ENCODE assay signal across 8 mouse cellular contexts in genomic region chr19:44284025-44284695, GRCm38 (mm10). TPM values are rescaled to one million over a fixed set of nuclear protein-coding genes. Genes with fewer than 3 reads are reported as not detected.
DNase-seq lines count a peak whose midpoint lies in the region; ATAC-seq and TF ChIP-seq lines count a peak whose summit lies in the region.

No protein-coding gene starts in this region.

- peak; percentile 74 for TF ChIP-seq POLR2A in heart, adult 2 months (IDR thresholded peaks at IDR 0.05; ENCODE audit: insufficient read depth, low read depth, low read length)
- peak; percentile 17 for TF ChIP-seq POLR2A in kidney, adult 2 months (IDR thresholded peaks at IDR 0.05; ENCODE audit: low read depth, low read length)

- peak overlapping the region; percentile 69 for H3K9ac ChIP-seq in embryonic facial prominence, embryonic 13.5 days
- H3K9ac ChIP-seq in heart, adult 2 months (ENCODE audit: low read depth, low read length) = peak overlapping the region; percentile 67
- peak overlapping the region; percentile 38 for H3K9ac ChIP-seq in limb, embryonic 12.5 days (replicated peaks)
- peak overlapping the region; percentile 63; the same call in 1 of the 2 replicates for H3K9ac ChIP-seq in midbrain, embryonic 14.5 days (replicated peaks; ENCODE audit: low read length)

- peak overlapping the region; percentile 49 for H3K4me3 ChIP-seq in embryonic facial prominence, embryonic 13.5 days
- H3K4me3 ChIP-seq in heart, adult 2 months = peak overlapping the region; percentile 57
- H3K4me3 ChIP-seq in kidney, adult 2 months (ENCODE audit: insufficient read depth, low read depth, low read length) = peak overlapping the region; percentile 43
- H3K4me3 ChIP-seq in limb, embryonic 12.5 days (replicated peaks) = peak overlapping the region; percentile 38
- H3K4me3 ChIP-seq in midbrain, embryonic 14.5 days (replicated peaks; ENCODE audit: low read depth, low read length) = peak overlapping the region; percentile 47

- TF ChIP-seq EP300 in heart, adult 2 months (IDR thresholded peaks at IDR 0.05; ENCODE audit: insufficient read depth, low read depth, low read length) = 0 out of 2 replicates have a peak, but pooled peaks have one; percentile 26

- DNase-seq in 3T3-L1 (ENCODE audit: low read depth, low spot score) = peak; percentile 88
- peak; percentile 74 to 85 for DNase-seq in adrenal gland, postnatal 4 days (ENCODE audit: low spot score in 2 of 2)
- DNase-seq in heart, adult 2 months = peak; percentile 84 to 94
- DNase-seq in kidney, adult 2 months = peak; percentile 94
- peak; percentile 97 for DNase-seq in midbrain, embryonic 14.5 days
- DNase-seq in spleen, adult 12 weeks (ENCODE audit: low spot score) = peak; percentile 73

- H3K9me3 ChIP-seq in embryonic facial prominence, embryonic 13.5 days = no peaks in the 10 kb centered on the region
- no peaks in the 10 kb centered on the region for H3K9me3 ChIP-seq in limb, embryonic 12.5 days
- no peaks in the 10 kb centered on the region for H3K9me3 ChIP-seq in midbrain, embryonic 14.5 days (ENCODE audit: control insufficient read depth, low read length)

- no peaks in the 10 kb centered on the region for H3K27me3 ChIP-seq in embryonic facial prominence, embryonic 13.5 days
- no peaks in the 10 kb centered on the region for H3K27me3 ChIP-seq in heart, adult 2 months (ENCODE audit: control insufficient read depth, insufficient read depth, low read length)
- no peaks in the 10 kb centered on the region for H3K27me3 ChIP-seq in kidney, adult 2 months (replicated peaks; ENCODE audit: control insufficient read depth, insufficient read depth, low read length)
- no peaks in the 10 kb centered on the region for H3K27me3 ChIP-seq in limb, embryonic 12.5 days
- H3K27me3 ChIP-seq in midbrain, embryonic 14.5 days (ENCODE audit: control insufficient read depth, insufficient read depth, low read length) = no peaks in the 10 kb centered on the region

- no peak for TF ChIP-seq CTCF in heart, adult 2 months (IDR thresholded peaks at IDR 0.05)
- no peak for TF ChIP-seq CTCF in kidney, adult 2 months (conservative IDR thresholded peaks at IDR 0.05; ENCODE audit: insufficient read depth, insufficient read length, low read depth, low read length)

- peak overlapping the region; percentile 99 for H3K27ac ChIP-seq in embryonic facial prominence, embryonic 13.5 days
- H3K27ac ChIP-seq in heart, adult 2 months = peak overlapping the region; percentile 69
- H3K27ac ChIP-seq in kidney, adult 2 months (ENCODE audit: insufficient read depth, low read depth, low read length) = peak overlapping the region; percentile 94
- peak overlapping the region; percentile 97 for H3K27ac ChIP-seq in limb, embryonic 12.5 days
- H3K27ac ChIP-seq in midbrain, embryonic 14.5 days (replicated peaks; ENCODE audit: low read depth, low read length) = peak overlapping the region; percentile 92

- no peaks in the 10 kb centered on the region for H3K79me2 ChIP-seq in heart, adult 2 months (replicated peaks; ENCODE audit: control insufficient read depth, insufficient read depth, low read length)

- under 1% methylated on average over 38 of the region's 38 CpGs for WGBS in embryonic facial prominence, embryonic 13.5 days
- 1% methylated on average over 38 of the region's 38 CpGs for WGBS in heart, adult 2 months
- under 1% methylated on average over 38 of the region's 38 CpGs for WGBS in kidney, adult 2 months
- WGBS in limb, embryonic 12.5 days = under 1% methylated on average over 32 of the region's 38 CpGs
- WGBS in midbrain, embryonic 14.5 days = under 1% methylated on average over 38 of the region's 38 CpGs

- H3K36me3 ChIP-seq in embryonic facial prominence, embryonic 13.5 days = no peaks in the 10 kb centered on the region
- H3K36me3 ChIP-seq in heart, adult 2 months (ENCODE audit: control insufficient read depth, insufficient read depth, low read length) = peaks cover 3% of the 10 kb centered on the region
- H3K36me3 ChIP-seq in kidney, adult 2 months (ENCODE audit: control insufficient read depth, insufficient read depth, low read length) = no peaks in the 10 kb centered on the region
- no peaks in the 10 kb centered on the region for H3K36me3 ChIP-seq in limb, embryonic 12.5 days
- H3K36me3 ChIP-seq in midbrain, embryonic 14.5 days (ENCODE audit: control insufficient read depth, insufficient read depth, low read length) = no peaks in the 10 kb centered on the region

- peaks cover 47% of the 10 kb centered on the region for H3K4me1 ChIP-seq in embryonic facial prominence, embryonic 13.5 days
- H3K4me1 ChIP-seq in heart, adult 2 months (ENCODE audit: control insufficient read depth, insufficient read depth, low read length) = peaks cover 8% of the 10 kb centered on the region
- H3K4me1 ChIP-seq in kidney, adult 2 months (ENCODE audit: control insufficient read depth, insufficient read depth, low read length) = peaks cover 13% of the 10 kb centered on the region; the same call in 1 of the 2 replicates
- peaks cover 48% of the 10 kb centered on the region for H3K4me1 ChIP-seq in limb, embryonic 12.5 days (replicated peaks)
- peaks cover 42% of the 10 kb centered on the region for H3K4me1 ChIP-seq in midbrain, embryonic 14.5 days (ENCODE audit: control insufficient read depth, insufficient read depth, low read length)

- peak overlapping the region; percentile 87 for H3K4me2 ChIP-seq in embryonic facial prominence, embryonic 13.5 days
- peak overlapping the region; percentile 61 for H3K4me2 ChIP-seq in limb, embryonic 12.5 days
- H3K4me2 ChIP-seq in midbrain, embryonic 14.5 days (ENCODE audit: low read length) = peak overlapping the region; percentile 91

- ATAC-seq in embryonic facial prominence, embryonic 13.5 days (ENCODE audit: insufficient number of reproducible peaks, insufficient read depth, low FRiP score, low TSS enrichment, low read depth) = peak; percentile 99
- ATAC-seq in limb, embryonic 12.5 days (ENCODE audit: insufficient number of reproducible peaks, insufficient read depth, low FRiP score, low TSS enrichment, low read depth) = peak; percentile 99
- ATAC-seq in midbrain, embryonic 14.5 days (ENCODE audit: low FRiP score, low TSS enrichment) = peak; percentile 98

- intact Hi-C loops in heart, adult 2 months (cut with DNase I) = no loop called here

RNA-seq across cellular contexts. Expression of gene Scd2, which starts 9.3 kb away (rescaled TPM):
- 100 to 1,000 TPM; 412 to 445 TPM for total RNA-seq in adrenal gland, postnatal 4 days (2021)
- 211 and 213 TPM in 2 replicates for polyA plus RNA-seq in embryonic facial prominence, embryonic 13.5 days (2015; fragmentation: Nextera tagmentation; extraction: Ambion mirVana)
- total RNA-seq in heart, adult 2 months (2021) = 10 to 100 TPM in 1 of 2 experiments, 1 to 10 TPM in 1; 9.2 to 12.2 TPM
- polyA plus RNA-seq in heart, adult 2 months (2012; rRNA removed) = 21.2 and 31.1 TPM in 2 replicates
- 61.3 and 63.9 TPM in 2 replicates for polyA plus RNA-seq in kidney, adult 2 months (2012; rRNA removed)
- polyA plus RNA-seq in limb, embryonic 12.5 days (2016; fragmentation: Nextera tagmentation; extraction: Ambion mirVana) = 304 and 317 TPM in 2 replicates
- 194 and 281 TPM in 2 replicates for polyA plus RNA-seq in midbrain, embryonic 14.5 days (2014; fragmentation: Nextera tagmentation; extraction: Ambion mirVana)

RNA-seq across cellular contexts. Expression of gene Scd4, which starts 48.7 kb away (rescaled TPM):
- 1 to 10 TPM; 2.0 to 2.2 TPM for total RNA-seq in adrenal gland, postnatal 4 days (2021)
- 0.15 and 0.25 TPM in 2 replicates for polyA plus RNA-seq in embryonic facial prominence, embryonic 13.5 days (2015; fragmentation: Nextera tagmentation; extraction: Ambion mirVana)
- total RNA-seq in heart, adult 2 months (2021) = 1 to 10 TPM; 4.6 to 6.0 TPM
- polyA plus RNA-seq in heart, adult 2 months (2012; rRNA removed) = 9.0 and 12.6 TPM in 2 replicates
- polyA plus RNA-seq in kidney, adult 2 months (2012; rRNA removed) = 0.23 and 0.26 TPM in 2 replicates
- 0.06 TPM in 1 of 2 replicates, not detected in the other for polyA plus RNA-seq in limb, embryonic 12.5 days (2016; fragmentation: Nextera tagmentation; extraction: Ambion mirVana)
- 0.11 and 0.19 TPM in 2 replicates for polyA plus RNA-seq in midbrain, embryonic 14.5 days (2014; fragmentation: Nextera tagmentation; extraction: Ambion mirVana)

Comparison
In these comparisons a context has a peak if more than half of its experiments do, and no peak if none do; other contexts are left out.
1. Peak in every context shown above with its lines: DNase-seq, ATAC-seq, H3K4me3 ChIP-seq and H3K27ac ChIP-seq.